Mouse (Mus musculus): Measurements from ENCODE around the gene Atp1b4. TPM values are rescaled to one million over a fixed set of nuclear protein-coding genes. Genes with fewer than 3 reads are reported as not detected.

Gene Atp1b4
- polyA plus RNA-seq (2012; rRNA removed; ENCODE audit: low replicate concordance) = 0.37 TPM in 1 of 2 replicates, not detected in the other

DNA sequence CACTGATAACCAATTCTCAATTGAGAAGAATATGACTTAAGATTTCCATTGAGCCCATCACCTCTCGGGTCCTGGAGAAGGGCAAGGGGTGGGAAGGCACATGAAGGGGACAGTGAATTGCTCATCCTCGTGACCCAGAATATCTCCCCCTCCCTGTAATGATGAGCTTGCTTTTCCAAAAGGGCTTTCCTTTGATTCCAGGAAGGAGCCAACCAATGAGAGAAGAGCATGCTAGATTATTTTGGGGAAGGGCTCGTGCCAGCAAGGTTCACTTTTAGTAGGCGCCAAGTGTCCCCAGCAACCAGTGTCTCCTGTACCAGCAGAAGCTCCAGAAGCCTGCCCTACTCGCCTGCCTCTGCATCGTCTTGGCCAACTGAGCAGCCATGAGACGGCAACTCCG, at the start of gene Atp1b4:
Gene Atp1b4 (plus strand): TSS at position 301 of the 400 bp plus-strand sequence.

Other genes starting within 250 kb of the Atp1b4 start
- gene Rhox10, start 249.7 kb upstream of the Atp1b4 start, polyA plus RNA-seq (2012; rRNA removed; ENCODE audit: low replicate concordance) = not detected in 2 replicates
- not detected in 2 replicates for gene Rhox11, start 231.0 kb upstream of the Atp1b4 start, polyA plus RNA-seq (2012; rRNA removed; ENCODE audit: low replicate concordance)
- not detected in 2 replicates for gene Rhox12, start 205.3 kb upstream of the Atp1b4 start, polyA plus RNA-seq (2012; rRNA removed; ENCODE audit: low replicate concordance)
- gene Rhox13, start 195.0 kb upstream of the Atp1b4 start, polyA plus RNA-seq (2012; rRNA removed; ENCODE audit: low replicate concordance) = not detected in 2 replicates
- 3.1 and 5.7 TPM in 2 replicates for gene Zbtb33, start 126.4 kb upstream of the Atp1b4 start, polyA plus RNA-seq (2012; rRNA removed; ENCODE audit: low replicate concordance)
- 0.92 and 1.3 TPM in 2 replicates for gene Tmem255a, start 63.7 kb upstream of the Atp1b4 start, polyA plus RNA-seq (2012; rRNA removed; ENCODE audit: low replicate concordance)
- gene Lamp2, start 140.3 kb downstream of the Atp1b4 start, polyA plus RNA-seq (2012; rRNA removed; ENCODE audit: low replicate concordance) = 45.0 and 116 TPM in 2 replicates